ENCODE assay signal across 22 mouse cellular contexts in genomic region chr16:5271411-5272035, GRCm38 (mm10). TPM values are rescaled to one million over a fixed set of nuclear protein-coding genes. Genes with fewer than 3 reads are reported as not detected.
A peak's percentile ranks its signal among the peaks of the same experiment; 100 is the strongest.
DNase-seq lines count a peak whose midpoint lies in the region; ATAC-seq and TF ChIP-seq lines count a peak whose summit lies in the region.
"Had no signal": no experiment of that assay in that cellular context is flagged by ENCODE, and none has a peak within 500 bp of the region (broad histone marks: within the 10 kb centered on the region; RNA-seq: fewer than 3 reads in every experiment).

No protein-coding gene starts in this region.

- WGBS in embryonic facial prominence, embryonic 11.5 days = 74% methylated on average over 4 of the region's 4 CpGs
- 84% methylated on average over 4 of the region's 4 CpGs for WGBS in embryonic facial prominence, embryonic 10.5 days
- 83% methylated on average over 4 of the region's 4 CpGs for WGBS in intestine, postnatal 0 days
- 76% methylated on average over 4 of the region's 4 CpGs for WGBS in intestine, embryonic 16.5 days
- WGBS in lung, embryonic 15.5 days = 75% methylated on average over 4 of the region's 4 CpGs
- whole genome bisulfite sequencing in embryonic facial prominence, embryonic 14.5 days = 92% methylated on average over 4 of the region's 4 CpGs
- WGBS in midbrain, postnatal 0 days = 89% methylated on average over 4 of the region's 4 CpGs

- no peak for TF ChIP-seq CTCF in intestine, postnatal 0 days (IDR thresholded peaks at IDR 0.05; ENCODE audit: low read depth)
- TF ChIP-seq CTCF in midbrain, postnatal 0 days (IDR thresholded peaks at IDR 0.05) = no peak

- no peaks in the 10 kb centered on the region for H3K27me3 ChIP-seq in embryonic facial prominence, embryonic 11.5 days (ENCODE audit: control insufficient read depth, insufficient read depth, low read length)
- no peaks in the 10 kb centered on the region for H3K27me3 ChIP-seq in embryonic facial prominence, embryonic 10.5 days (replicated peaks; ENCODE audit: low read depth, poor library complexity, severe bottlenecking)
- no peaks in the 10 kb centered on the region for H3K27me3 ChIP-seq in intestine, postnatal 0 days (replicated peaks; ENCODE audit: control insufficient read depth, insufficient read depth, low read length)
- no peaks in the 10 kb centered on the region for H3K27me3 ChIP-seq in intestine, embryonic 16.5 days (replicated peaks; ENCODE audit: control insufficient read depth, insufficient read depth, low read length)
- no peaks in the 10 kb centered on the region for H3K27me3 ChIP-seq in lung, embryonic 15.5 days
- no peaks in the 10 kb centered on the region for H3K27me3 ChIP-seq in embryonic facial prominence, embryonic 14.5 days (replicated peaks; ENCODE audit: control insufficient read depth, insufficient read depth, low read length)
- no peaks in the 10 kb centered on the region for H3K27me3 ChIP-seq in midbrain, postnatal 0 days (ENCODE audit: insufficient read depth, low read length)
- H3K27me3 ChIP-seq: embryonic facial prominence, embryonic 12.5 days; forebrain, embryonic 15.5 days had no signal

- no peaks in the 10 kb centered on the region for H3K36me3 ChIP-seq in embryonic facial prominence, embryonic 11.5 days (replicated peaks; ENCODE audit: control insufficient read depth, insufficient read depth, low read depth, low read length)
- no peaks in the 10 kb centered on the region for H3K36me3 ChIP-seq in embryonic facial prominence, embryonic 10.5 days (replicated peaks)
- H3K36me3 ChIP-seq in intestine, postnatal 0 days (ENCODE audit: control insufficient read depth, insufficient read depth) = no peaks in the 10 kb centered on the region
- H3K36me3 ChIP-seq in intestine, embryonic 16.5 days (ENCODE audit: control insufficient read depth, insufficient read depth, low read length) = no peaks in the 10 kb centered on the region
- no peaks in the 10 kb centered on the region for H3K36me3 ChIP-seq in lung, embryonic 15.5 days
- no peaks in the 10 kb centered on the region for H3K36me3 ChIP-seq in embryonic facial prominence, embryonic 14.5 days (ENCODE audit: control insufficient read depth, insufficient read depth, low read length)
- no peaks in the 10 kb centered on the region for H3K36me3 ChIP-seq in midbrain, postnatal 0 days (ENCODE audit: insufficient read depth, low read length)
- H3K36me3 ChIP-seq: embryonic facial prominence, embryonic 12.5 days; forebrain, embryonic 15.5 days; G1E; hindbrain, embryonic 13.5 days had no signal

- H3K27ac ChIP-seq in embryonic facial prominence, embryonic 11.5 days (replicated peaks; ENCODE audit: low read depth, low read length) = no peak overlapping the region
- H3K27ac ChIP-seq in embryonic facial prominence, embryonic 10.5 days (replicated peaks) = no peak overlapping the region
- no peak overlapping the region for H3K27ac ChIP-seq in intestine, postnatal 0 days (ENCODE audit: low read depth, low read length)
- no peak overlapping the region for H3K27ac ChIP-seq in intestine, embryonic 16.5 days (ENCODE audit: low read length)
- no peak overlapping the region for H3K27ac ChIP-seq in lung, embryonic 15.5 days
- H3K27ac ChIP-seq in embryonic facial prominence, embryonic 14.5 days (replicated peaks; ENCODE audit: low read depth, low read length) = no peak overlapping the region
- no peak overlapping the region for H3K27ac ChIP-seq in midbrain, postnatal 0 days (ENCODE audit: low read depth, low read length)
- H3K27ac ChIP-seq: embryonic facial prominence, embryonic 12.5 days; forebrain, embryonic 15.5 days; hindbrain, embryonic 13.5 days; hindbrain, postnatal 0 days had no signal

- no peak overlapping the region for H3K4me2 ChIP-seq in embryonic facial prominence, embryonic 11.5 days (ENCODE audit: low read depth, low read length)
- no peak overlapping the region for H3K4me2 ChIP-seq in intestine, postnatal 0 days (replicated peaks; ENCODE audit: low read depth)
- no peak overlapping the region for H3K4me2 ChIP-seq in intestine, embryonic 16.5 days (ENCODE audit: low read depth, low read length)
- no peak overlapping the region for H3K4me2 ChIP-seq in lung, embryonic 15.5 days
- no peak overlapping the region for H3K4me2 ChIP-seq in embryonic facial prominence, embryonic 14.5 days (ENCODE audit: low read depth, low read length)
- no peak overlapping the region for H3K4me2 ChIP-seq in midbrain, postnatal 0 days (ENCODE audit: low read depth, low read length, poor library complexity, severe bottlenecking)
- H3K4me2 ChIP-seq: embryonic facial prominence, embryonic 12.5 days; forebrain, embryonic 15.5 days; hindbrain, embryonic 13.5 days had no signal

- no peak for DNase-seq in embryonic facial prominence, embryonic 11.5 days (ENCODE audit: low spot score)
- DNase-seq in embryonic facial prominence, embryonic 10.5 days (ENCODE audit: low spot score) = no peak
- DNase-seq in lung, postnatal 25 days (ENCODE audit: low spot score) = no peak
- DNase-seq in embryonic facial prominence, embryonic 14.5 days (ENCODE audit: low spot score) = no peak
- DNase-seq in midbrain, postnatal 0 days (ENCODE audit: low spot score) = no peak
- DNase-seq: adrenal gland, adult 8-10 months; adrenal gland, postnatal 36 days; B cell, adult 2 months; cerebellum, adult 2 months; cerebellum, postnatal 10 days; gastrocnemius, postnatal 14 days; heart, postnatal 14 days had no signal

- no peak overlapping the region for H3K9ac ChIP-seq in embryonic facial prominence, embryonic 11.5 days (replicated peaks; ENCODE audit: low read length)
- no peak overlapping the region for H3K9ac ChIP-seq in intestine, postnatal 0 days (ENCODE audit: low read depth, low read length)
- H3K9ac ChIP-seq in intestine, embryonic 16.5 days (ENCODE audit: low read depth, low read length) = no peak overlapping the region
- H3K9ac ChIP-seq in lung, embryonic 15.5 days = no peak overlapping the region
- no peak overlapping the region for H3K9ac ChIP-seq in embryonic facial prominence, embryonic 14.5 days (ENCODE audit: low read depth, low read length)
- H3K9ac ChIP-seq in midbrain, postnatal 0 days (replicated peaks; ENCODE audit: low read length, poor library complexity, severe bottlenecking) = no peak overlapping the region
- H3K9ac ChIP-seq: embryonic facial prominence, embryonic 12.5 days; forebrain, embryonic 15.5 days; hindbrain, embryonic 13.5 days had no signal

- H3K9me3 ChIP-seq in embryonic facial prominence, embryonic 11.5 days (replicated peaks; ENCODE audit: control insufficient read depth, low read length) = no peaks in the 10 kb centered on the region
- H3K9me3 ChIP-seq in embryonic facial prominence, embryonic 10.5 days = no peaks in the 10 kb centered on the region
- no peaks in the 10 kb centered on the region for H3K9me3 ChIP-seq in intestine, postnatal 0 days (ENCODE audit: control insufficient read depth)
- no peaks in the 10 kb centered on the region for H3K9me3 ChIP-seq in intestine, embryonic 16.5 days (ENCODE audit: control insufficient read depth, low read length)
- H3K9me3 ChIP-seq in lung, embryonic 15.5 days = no peaks in the 10 kb centered on the region
- H3K9me3 ChIP-seq in embryonic facial prominence, embryonic 14.5 days (ENCODE audit: control insufficient read depth, low read length) = peaks cover 2% of the 10 kb centered on the region; the same call in 1 of the 2 replicates
- no peaks in the 10 kb centered on the region for H3K9me3 ChIP-seq in midbrain, postnatal 0 days (ENCODE audit: low read length)
- H3K9me3 ChIP-seq: embryonic facial prominence, embryonic 12.5 days; forebrain, embryonic 15.5 days; G1E; hindbrain, embryonic 13.5 days had no signal

- ATAC-seq in embryonic facial prominence, embryonic 11.5 days (replicated peaks; ENCODE audit: insufficient number of reproducible peaks, low FRiP score, low TSS enrichment, low read depth) = 0 out of 2 replicates have a peak, but pooled peaks have one; percentile 39
- ATAC-seq in intestine, postnatal 0 days = 0 out of 2 replicates have a peak, but pooled peaks have one; percentile 8
- no peak for ATAC-seq in intestine, embryonic 16.5 days
- ATAC-seq in lung, embryonic 15.5 days (ENCODE audit: borderline replicate concordance, extremely low read depth, low FRiP score, low TSS enrichment) = 0 out of 2 replicates have a peak, but pooled peaks have one; percentile 19
- ATAC-seq in embryonic facial prominence, embryonic 14.5 days (ENCODE audit: low read depth) = peak; percentile 6; the same call in 1 of the 2 replicates
- no peak for ATAC-seq in midbrain, postnatal 0 days (ENCODE audit: low FRiP score)
- ATAC-seq: CD4-positive, CD25-positive, alpha-beta regulatory T cell, adult 4 months; forebrain, embryonic 15.5 days; hindbrain, postnatal 0 days had no signal

- H3K4me3 ChIP-seq in embryonic facial prominence, embryonic 11.5 days (ENCODE audit: low read depth, low read length) = no peak overlapping the region
- H3K4me3 ChIP-seq in embryonic facial prominence, embryonic 10.5 days = no peak overlapping the region
- H3K4me3 ChIP-seq in intestine, postnatal 0 days (ENCODE audit: low read depth, low read length) = no peak overlapping the region
- H3K4me3 ChIP-seq in intestine, embryonic 16.5 days (ENCODE audit: low read length) = no peak overlapping the region
- no peak overlapping the region for H3K4me3 ChIP-seq in lung, embryonic 15.5 days
- no peak overlapping the region for H3K4me3 ChIP-seq in embryonic facial prominence, embryonic 14.5 days (ENCODE audit: low read depth, low read length)
- H3K4me3 ChIP-seq in midbrain, postnatal 0 days (ENCODE audit: low read depth, low read length) = no peak overlapping the region
- H3K4me3 ChIP-seq: embryonic facial prominence, embryonic 12.5 days; forebrain, embryonic 15.5 days; hindbrain, embryonic 13.5 days had no signal

- no peaks in the 10 kb centered on the region for H3K4me1 ChIP-seq in embryonic facial prominence, embryonic 11.5 days (ENCODE audit: control insufficient read depth, insufficient read depth, low read length)
- peaks cover 8% of the 10 kb centered on the region for H3K4me1 ChIP-seq in embryonic facial prominence, embryonic 10.5 days
- H3K4me1 ChIP-seq in intestine, postnatal 0 days (replicated peaks; ENCODE audit: control insufficient read depth, insufficient read depth, low read length) = no peaks in the 10 kb centered on the region
- no peaks in the 10 kb centered on the region for H3K4me1 ChIP-seq in intestine, embryonic 16.5 days (ENCODE audit: control insufficient read depth, insufficient read depth, low read length)
- H3K4me1 ChIP-seq in lung, embryonic 15.5 days = no peaks in the 10 kb centered on the region
- no peaks in the 10 kb centered on the region for H3K4me1 ChIP-seq in embryonic facial prominence, embryonic 14.5 days (ENCODE audit: control insufficient read depth, insufficient read depth, low read length)
- no peaks in the 10 kb centered on the region for H3K4me1 ChIP-seq in midbrain, postnatal 0 days (ENCODE audit: insufficient read depth, low read length)
- H3K4me1 ChIP-seq: embryonic facial prominence, embryonic 12.5 days; forebrain, embryonic 15.5 days; hindbrain, embryonic 13.5 days had no signal

RNA-seq across cellular contexts. Expression of gene Eef2kmt, which starts 15.7 kb away (rescaled TPM):
- polyA plus RNA-seq in embryonic facial prominence, embryonic 11.5 days (2014; fragmentation: Nextera tagmentation; extraction: Ambion mirVana) = 13.3 and 15.6 TPM in 2 replicates
- 14.7 and 19.4 TPM in 2 replicates for polyA plus RNA-seq in embryonic facial prominence, embryonic 10.5 days (2016; fragmentation: Nextera tagmentation; extraction: Ambion mirVana)
- polyA plus RNA-seq in intestine, postnatal 0 days (2015; fragmentation: Nextera tagmentation; extraction: Ambion mirVana) = 17.9 and 18.5 TPM in 2 replicates
- 34.6 and 39.1 TPM in 2 replicates for polyA plus RNA-seq in intestine, embryonic 16.5 days (2015; fragmentation: Nextera tagmentation; extraction: Ambion mirVana)
- 21.4 and 24.8 TPM in 2 replicates for polyA plus RNA-seq in lung, embryonic 15.5 days (2015; fragmentation: Nextera tagmentation; extraction: Ambion mirVana)
- polyA plus RNA-seq in embryonic facial prominence, embryonic 14.5 days (2014; fragmentation: Nextera tagmentation; extraction: Ambion mirVana) = 25.5 and 32.2 TPM in 2 replicates
- 5.8 and 7.1 TPM in 2 replicates for total RNA-seq in midbrain, postnatal 0 days (2014; rRNA removed)
- 6.1 and 6.2 TPM in 2 replicates for polyA plus RNA-seq in midbrain, postnatal 0 days (2015; fragmentation: Nextera tagmentation; extraction: Ambion mirVana)

RNA-seq across cellular contexts. Expression of gene Alg1, which starts 38.1 kb away (rescaled TPM):
- 22.6 and 26.1 TPM in 2 replicates for polyA plus RNA-seq in embryonic facial prominence, embryonic 11.5 days (2014; fragmentation: Nextera tagmentation; extraction: Ambion mirVana)
- 23.1 and 26.2 TPM in 2 replicates for polyA plus RNA-seq in embryonic facial prominence, embryonic 10.5 days (2016; fragmentation: Nextera tagmentation; extraction: Ambion mirVana)
- 26.2 and 26.9 TPM in 2 replicates for polyA plus RNA-seq in intestine, postnatal 0 days (2015; fragmentation: Nextera tagmentation; extraction: Ambion mirVana)
- polyA plus RNA-seq in intestine, embryonic 16.5 days (2015; fragmentation: Nextera tagmentation; extraction: Ambion mirVana) = 36.7 and 38.6 TPM in 2 replicates
- polyA plus RNA-seq in lung, embryonic 15.5 days (2015; fragmentation: Nextera tagmentation; extraction: Ambion mirVana) = 32.2 and 35.7 TPM in 2 replicates
- 36.8 and 38.2 TPM in 2 replicates for polyA plus RNA-seq in embryonic facial prominence, embryonic 14.5 days (2014; fragmentation: Nextera tagmentation; extraction: Ambion mirVana)
- total RNA-seq in midbrain, postnatal 0 days (2014; rRNA removed) = 39.0 and 46.7 TPM in 2 replicates
- 40.1 and 45.9 TPM in 2 replicates for polyA plus RNA-seq in midbrain, postnatal 0 days (2015; fragmentation: Nextera tagmentation; extraction: Ambion mirVana)

RNA-seq across cellular contexts. Expression of gene AU021092, which starts 49.4 kb away (rescaled TPM):
- 2.0 and 3.1 TPM in 2 replicates for polyA plus RNA-seq in embryonic facial prominence, embryonic 11.5 days (2014; fragmentation: Nextera tagmentation; extraction: Ambion mirVana)
- 0.93 and 1.3 TPM in 2 replicates for polyA plus RNA-seq in embryonic facial prominence, embryonic 10.5 days (2016; fragmentation: Nextera tagmentation; extraction: Ambion mirVana)
- polyA plus RNA-seq in intestine, postnatal 0 days (2015; fragmentation: Nextera tagmentation; extraction: Ambion mirVana) = 3.9 and 4.0 TPM in 2 replicates
- polyA plus RNA-seq in intestine, embryonic 16.5 days (2015; fragmentation: Nextera tagmentation; extraction: Ambion mirVana) = 2.8 and 4.2 TPM in 2 replicates
- 21.7 and 26.9 TPM in 2 replicates for polyA plus RNA-seq in lung, embryonic 15.5 days (2015; fragmentation: Nextera tagmentation; extraction: Ambion mirVana)
- polyA plus RNA-seq in embryonic facial prominence, embryonic 14.5 days (2014; fragmentation: Nextera tagmentation; extraction: Ambion mirVana) = 4.8 and 7.6 TPM in 2 replicates
- total RNA-seq in midbrain, postnatal 0 days (2014; rRNA removed) = 22.4 and 23.4 TPM in 2 replicates
- polyA plus RNA-seq in midbrain, postnatal 0 days (2015; fragmentation: Nextera tagmentation; extraction: Ambion mirVana) = 8.1 and 9.3 TPM in 2 replicates
- total RNA-seq: G1E; hematopoietic stem cell, adult 5-6 weeks had no signal
- polyA plus RNA-seq: CD4-positive, CD25-positive, alpha-beta regulatory T cell, adult 4 months; G1E had no signal

Comparison
In these comparisons a context has a peak if more than half of its experiments do, and no peak if none do; other contexts are left out.
1. ATAC-seq: peak in embryonic facial prominence, embryonic 11.5 days (single experiment), intestine, postnatal 0 days (single experiment), lung, embryonic 15.5 days (single experiment) and embryonic facial prominence, embryonic 14.5 days (single experiment); none in intestine, embryonic 16.5 days (single experiment) and midbrain, postnatal 0 days (single experiment).